Mouse (Mus musculus): Measurements from ENCODE around the gene Kntc1. TPM values are rescaled to one million over a fixed set of nuclear protein-coding genes. Genes with fewer than 3 reads are reported as not detected.

Gene Kntc1
- polyA plus RNA-seq, 1 experiment from 2014 or later, result 16.1 TPM

Other genes starting within 250 kb of the Kntc1 start
- 0.20 and 0.35 TPM in 2 replicates for gene B3gnt4, start 239.3 kb upstream of the Kntc1 start, polyA plus RNA-seq (2015; fragmentation: Nextera tagmentation; extraction: Ambion mirVana)
- 89.2 and 97.1 TPM in 2 replicates for gene Diablo, start 225.5 kb upstream of the Kntc1 start, polyA plus RNA-seq (2015; fragmentation: Nextera tagmentation; extraction: Ambion mirVana)
- gene Gm49027, start 224.2 kb upstream of the Kntc1 start, polyA plus RNA-seq (2015; fragmentation: Nextera tagmentation; extraction: Ambion mirVana), result 0.43 TPM in 1 of 2 replicates, not detected in the other
- 18.6 and 20.3 TPM in 2 replicates for gene Vps33a, start 176.7 kb upstream of the Kntc1 start, polyA plus RNA-seq (2015; fragmentation: Nextera tagmentation; extraction: Ambion mirVana)
- 48.0 and 48.9 TPM in 2 replicates for gene Clip1, start 65.1 kb upstream of the Kntc1 start, polyA plus RNA-seq (2015; fragmentation: Nextera tagmentation; extraction: Ambion mirVana)
- 53.4 and 56.1 TPM in 2 replicates for gene Zcchc8, start 28.6 kb upstream of the Kntc1 start, polyA plus RNA-seq (2015; fragmentation: Nextera tagmentation; extraction: Ambion mirVana)
- 73.5 and 76.2 TPM in 2 replicates for gene Rsrc2, start 302 bp upstream of the Kntc1 start, polyA plus RNA-seq (2015; fragmentation: Nextera tagmentation; extraction: Ambion mirVana)
- 0.09 TPM in 1 of 2 replicates, not detected in the other for gene Hcar2, start 115.8 kb downstream of the Kntc1 start, polyA plus RNA-seq (2015; fragmentation: Nextera tagmentation; extraction: Ambion mirVana)
- 0.10 and 0.20 TPM in 2 replicates for gene Hcar1, start 130.3 kb downstream of the Kntc1 start, polyA plus RNA-seq (2015; fragmentation: Nextera tagmentation; extraction: Ambion mirVana)
- gene Denr, start 157.5 kb downstream of the Kntc1 start, polyA plus RNA-seq (2015; fragmentation: Nextera tagmentation; extraction: Ambion mirVana), result 81.9 and 97.3 TPM in 2 replicates
- 1.3 and 2.9 TPM in 2 replicates for gene Gm43518, start 177.7 kb downstream of the Kntc1 start, polyA plus RNA-seq (2015; fragmentation: Nextera tagmentation; extraction: Ambion mirVana)
- gene Ccdc62, start 181.0 kb downstream of the Kntc1 start, polyA plus RNA-seq (2015; fragmentation: Nextera tagmentation; extraction: Ambion mirVana), result 3.7 TPM in 2 replicates
- 4.7 and 5.6 TPM in 2 replicates for gene Hip1r, start 223.9 kb downstream of the Kntc1 start, polyA plus RNA-seq (2015; fragmentation: Nextera tagmentation; extraction: Ambion mirVana)

Measured in heart, embryonic 13.5 days (tissue).